Mouse (Mus musculus) CH12.LX (cell line): ENCODE results near the gene Tpte. TPM values are rescaled to one million over a fixed set of nuclear protein-coding genes. Genes with fewer than 3 reads are reported as not detected.

ENCODE experiments used
- DNase-seq: peaks from one replicate; pipeline ENCODE4 v3.0.0-alpha.2; 2013; ENCODE audit errors: extremely low read depth
- H3K27ac ChIP-seq: 2 replicates; pipeline ENCODE4 v1.5.1; 2012; ENCODE audit warnings: low read depth, mild to moderate bottlenecking, control low read depth, moderate library complexity; ENCODE audit not compliant: insufficient read depth
- H3K27me3 ChIP-seq: replicated peaks from 2 replicates; pipeline ENCODE3; 2012; ENCODE audit warnings: inconsistent platforms
- H3K36me3 ChIP-seq, 2 experiments: replicated peaks in 1 of 2; 2 replicates each; pipeline versions ENCODE3 to v1.6.1; 2012; ENCODE audit warnings: inconsistent platforms in 1 of 2, low read length in 1 of 2, mild to moderate bottlenecking in 1 of 2, mixed read lengths in 1 of 2, moderate library complexity in 1 of 2; ENCODE audit not compliant: control insufficient read depth in 1 of 2, insufficient read depth in 1 of 2
- H3K4me1 ChIP-seq, 2 experiments: 2 replicates each; pipeline ENCODE4 v1.6.1; 2012; ENCODE audit warnings: inconsistent platforms in 1 of 2, moderate library complexity in 1 of 2; ENCODE audit not compliant: insufficient read depth in 2 of 2, control insufficient read depth in 1 of 2
- H3K4me2 ChIP-seq: 2 replicates; pipeline ENCODE4 v1.6.1; 2012; ENCODE audit warnings: low read depth, mild to moderate bottlenecking, control low read depth; ENCODE audit not compliant: poor library complexity, insufficient read depth, severe bottlenecking
- H3K4me3 ChIP-seq, 3 experiments: fragments of 150-350 bp in 1 of 3; sonication (generic) in 1 of 3; replicated peaks in 1 of 3; 2 replicates each; pipeline versions ENCODE3 to v1.5.1; 2011 to 2012; ENCODE audit warnings: low read depth in 2 of 3, low read length in 2 of 3, mild to moderate bottlenecking in 2 of 3, moderate library complexity in 2 of 3, control low read depth in 1 of 3, improper control_type of control experiment in 1 of 3, inconsistent platforms in 1 of 3, mixed read lengths in 1 of 3; ENCODE audit not compliant: poor library complexity in 1 of 3
- H3K79me2 ChIP-seq: replicated peaks from 2 replicates; pipeline ENCODE4 v1.6.1; 2012; ENCODE audit warnings: mild to moderate bottlenecking, moderate library complexity; ENCODE audit not compliant: control insufficient read depth, poor library complexity, insufficient read depth, severe bottlenecking; ENCODE audit errors: extremely low read depth
- H3K9ac ChIP-seq: 2 replicates; pipeline ENCODE4 v1.6.1; 2012; ENCODE audit warnings: low read depth, mild to moderate bottlenecking, control low read depth, moderate library complexity; ENCODE audit not compliant: insufficient read depth
- H3K9me3 ChIP-seq: replicated peaks from 2 replicates; pipeline ENCODE3; 2012; ENCODE audit warnings: low read length, inconsistent platforms, mixed read lengths
- CHD1 ChIP-seq: IDR thresholded peaks from 2 replicates; pipeline ENCODE4 v1.6.1; 2012; ENCODE audit warnings: low read depth, low read length, improper control_type of control experiment, inconsistent platforms
- CHD2 ChIP-seq: IDR thresholded peaks from 2 replicates; pipeline ENCODE4 v1.6.1; 2011; ENCODE audit warnings: low read length, improper control_type of control experiment
- CTCF ChIP-seq, 2 experiments: IDR thresholded peaks in 1 of 2; conservative IDR thresholded peaks in 1 of 2; 2 replicates each; pipeline ENCODE4 v1.5.1; 2011 to 2012; ENCODE audit warnings: low read depth in 2 of 2, low read length in 2 of 2, improper control_type of control experiment in 1 of 2, inconsistent platforms in 1 of 2, mild to moderate bottlenecking in 1 of 2, moderate library complexity in 1 of 2
- E2F4 ChIP-seq: IDR thresholded peaks from 2 replicates; pipeline ENCODE4 v1.6.1; 2011; ENCODE audit warnings: low read depth, low read length, improper control_type of control experiment; ENCODE audit not compliant: insufficient replicate concordance
- IRF4 ChIP-seq: IDR thresholded peaks from 2 replicates; pipeline ENCODE4 v1.6.1; 2014; ENCODE audit warnings: low read depth, mild to moderate bottlenecking, inconsistent platforms, low read length, improper control_type of control experiment
- JUND ChIP-seq: conservative IDR thresholded peaks from 2 replicates; pipeline ENCODE4 v1.6.1; 2011; ENCODE audit warnings: low read depth, low read length, improper control_type of control experiment
- MAZ ChIP-seq: IDR thresholded peaks from 2 replicates; pipeline ENCODE4 v1.6.1; 2012; ENCODE audit warnings: low read depth, mild to moderate bottlenecking, inconsistent platforms, low read length, improper control_type of control experiment, moderate library complexity
- NELFE ChIP-seq: IDR thresholded peaks from 2 replicates; pipeline ENCODE4 v1.6.1; 2011; ENCODE audit warnings: low read depth, low read length, improper control_type of control experiment
- POLR2AphosphoS2 ChIP-seq: IDR thresholded peaks from 2 replicates; pipeline ENCODE4 v1.6.1; 2011; ENCODE audit warnings: low read depth, low read length, improper control_type of control experiment
- RAD21 ChIP-seq: IDR thresholded peaks from 2 replicates; pipeline ENCODE4 v1.6.1; 2011; ENCODE audit warnings: low read depth, mild to moderate bottlenecking, low read length, improper control_type of control experiment, moderate library complexity
- SIN3A ChIP-seq: IDR thresholded peaks from 2 replicates; pipeline ENCODE4 v1.6.1; 2012; ENCODE audit warnings: low read length, improper control_type of control experiment, inconsistent platforms
- TCF12 ChIP-seq: IDR thresholded peaks from 2 replicates; pipeline ENCODE4 v1.6.1; 2014; ENCODE audit warnings: low read depth, mild to moderate bottlenecking, inconsistent platforms, low read length, improper control_type of control experiment
- USF2 ChIP-seq: conservative IDR thresholded peaks from 2 replicates; pipeline ENCODE4 v1.6.1; 2011; ENCODE audit warnings: low read depth, low read length, improper control_type of control experiment
- ZC3H11A ChIP-seq: IDR thresholded peaks from 2 replicates; pipeline ENCODE4 v1.6.1; 2012; ENCODE audit warnings: low read depth, mild to moderate bottlenecking, inconsistent platforms, low read length, improper control_type of control experiment
- ZKSCAN1 ChIP-seq: IDR thresholded peaks from 2 replicates; pipeline ENCODE4 v1.6.1; 2012; ENCODE audit warnings: low read depth, inconsistent platforms, low read length, improper control_type of control experiment, borderline replicate concordance
- ZMIZ1 ChIP-seq: IDR thresholded peaks from 2 replicates; pipeline ENCODE4 v1.6.1; 2012; ENCODE audit warnings: low read depth, mild to moderate bottlenecking, inconsistent platforms, low read length, improper control_type of control experiment
- dilution Hi-C: fragments of 300-500 bp; cut with MboI; formaldehyde crosslinking; loops from 2 replicates; pipeline ENCODE4 v1.14.3; 2020; ENCODE audit warnings: low sequenced_read_pairs; ENCODE audit not compliant: extremely low pct_unique_long_range_greater_than_20kb, extremely low pct_ligation_motif_present
- in situ Hi-C: fragments of 300-500 bp; cut with MboI; formaldehyde crosslinking; loops from 3 replicates; pipeline ENCODE4 v1.14.3; 2019; ENCODE audit warnings: low sequenced_read_pairs, low pct_ligation_motif_present, low pct_unique_long_range_greater_than_20kb, mixed read lengths
- polyA plus RNA-seq: library from polyadenylated mRNA; unstranded; fragments of >175 nt; gene quantifications from 2 replicates; pipeline ENCODE4 v1.2.1, GENCODE M21; 2012; ENCODE audit warnings: low read depth; ENCODE audit not compliant: insufficient read length
- total RNA-seq, 2 experiments: library from RNA; depleted of rRNA; stranded (reverse); fragments of 300-350 nt in 1 of 2; fragments of >200 nt in 1 of 2; gene quantifications; 2 replicates each; pipeline ENCODE4 v1.2.3; 2012 to 2014

Tpte gene
- total and polyA plus RNA-seq, 3 experiments: not detected

GRCm38 (mm10) chr8:22259531-22259930, 23.7 kb upstream of the Tpte start:
- no peak for TF ChIP-seq IRF4
- no peak for TF ChIP-seq JUND
- no peak for TF ChIP-seq ZC3H11A
- TF ChIP-seq E2F4: no peak
- no peak for TF ChIP-seq ZKSCAN1
- TF ChIP-seq CHD1: no peak
- peaks cover 0 to 6% of the 10 kb centered on the region in 2 experiments for H3K36me3 ChIP-seq
- H3K79me2 ChIP-seq: no peaks in the 10 kb centered on the region
- no peaks in the 10 kb centered on the region for H3K27me3 ChIP-seq
- in situ Hi-C loops (no loop called here), dilution Hi-C loops (no loop called here)
- no peak overlapping the region for H3K9ac ChIP-seq
- no peak overlapping the region for H3K27ac ChIP-seq
- peaks cover 0 to 8% of the 10 kb centered on the region in 2 experiments; a peak in 2 of 4 replicates for H3K4me1 ChIP-seq
- no peak overlapping the region for H3K4me3 ChIP-seq
- H3K9me3 ChIP-seq: no peaks in the 10 kb centered on the region
- DNase-seq: no peak
- H3K4me2 ChIP-seq: no peak overlapping the region

GRCm38 (mm10) chr8:22260091-22260722, 23.0 kb upstream of the Tpte start:
- peaks cover 0 to 8% of the 10 kb centered on the region in 2 experiments; a peak in 2 of 4 replicates for H3K4me1 ChIP-seq
- no peaks in the 10 kb centered on the region for H3K9me3 ChIP-seq
- dilution Hi-C loops (no loop called here), in situ Hi-C loops (no loop called here)
- TF ChIP-seq IRF4 (no peak), TCF12 (no peak), SIN3A (no peak), MAZ (no peak), ZC3H11A (no peak), CHD1 (no peak), CTCF (conservative IDR thresholded peaks at IDR 0.05 in 1 of 2, IDR thresholded peaks at IDR 0.05 in 1 of 2; ENCODE audit: low read depth in 2 of 2, low read length in 2 of 2) (no peak)
- no peak overlapping the region for H3K4me2 ChIP-seq
- no peaks in the 10 kb centered on the region for H3K27me3 ChIP-seq
- no peak overlapping the region for H3K4me3 ChIP-seq
- no peak for DNase-seq
- H3K36me3 ChIP-seq: peaks cover 0 to 6% of the 10 kb centered on the region in 2 experiments
- H3K27ac ChIP-seq: no peak overlapping the region
- no peak overlapping the region for H3K9ac ChIP-seq
- H3K79me2 ChIP-seq: no peaks in the 10 kb centered on the region

- no peaks in the 10 kb centered on the region for H3K79me2 ChIP-seq
- no peak overlapping the region for H3K27ac ChIP-seq
- in situ Hi-C loops: no loop called here
- peaks cover 0 to 8% of the 10 kb centered on the region in 2 experiments; a peak in 2 of 4 replicates for H3K4me1 ChIP-seq
- no peak overlapping the region for H3K4me2 ChIP-seq
- dilution Hi-C loops: no loop called here
- TF ChIP-seq NELFE (no peak), TCF12 (no peak), POLR2AphosphoS2 (no peak), RAD21 (no peak), IRF4 (no peak), USF2 (no peak), CHD2 (no peak), ZMIZ1 (no peak)
- no peak overlapping the region for H3K9ac ChIP-seq
- no peak overlapping the region for H3K4me3 ChIP-seq
- no peaks in the 10 kb centered on the region for H3K27me3 ChIP-seq
- no peak for DNase-seq
- H3K9me3 ChIP-seq: no peaks in the 10 kb centered on the region
- H3K36me3 ChIP-seq: peaks cover 0 to 6% of the 10 kb centered on the region in 2 experiments
Observed at GRCm38 (mm10) chr8:22262267-22262666, 21.0 kb upstream of the Tpte start.
